Mouse (Mus musculus): Measurements from ENCODE around the gene Cfap299. TPM values are rescaled to one million over a fixed set of nuclear protein-coding genes. Genes with fewer than 3 reads are reported as not detected.

The Cfap299 gene
- polyA plus RNA-seq, 1 experiment from 2014 or later, result 2.7 TPM

GRCm38 (mm10) chr5:98807953-98808352 lies 478.8 kb downstream of the Cfap299 start:
- H3K9me3 ChIP-seq, result peaks cover 3% of the 10 kb centered on the region; the same call in 1 of the 2 replicates
- 31% methylated on average over 9 of the region's 9 CpGs for WGBS
- H3K4me1 ChIP-seq (replicated peaks), result 0 out of 2 replicates have a peak, but pooled peaks cover 5% of the 10 kb centered on the region
- no peak overlapping the region for H3K9ac ChIP-seq
- H3K4me2 ChIP-seq, result no peak overlapping the region
- no peaks in the 10 kb centered on the region for H3K27me3 ChIP-seq
- no peaks in the 10 kb centered on the region for H3K36me3 ChIP-seq
- H3K4me3 ChIP-seq, result no peak overlapping the region
- ATAC-seq (ENCODE audit: low FRiP score), result no peak
- no peak overlapping the region for H3K27ac ChIP-seq

- H3K9ac ChIP-seq, result no peak overlapping the region
- H3K4me1 ChIP-seq (replicated peaks), result 0 out of 2 replicates have a peak, but pooled peaks cover 5% of the 10 kb centered on the region
- WGBS, result 91% methylated on average over 1 of the region's 1 CpGs
- H3K4me3 ChIP-seq, result no peak overlapping the region
- no peak overlapping the region for H3K27ac ChIP-seq
- no peak overlapping the region for H3K4me2 ChIP-seq
- no peaks in the 10 kb centered on the region for H3K36me3 ChIP-seq
- H3K9me3 ChIP-seq, result peaks cover 5% of the 10 kb centered on the region; the same call in 1 of the 2 replicates
- no peak for ATAC-seq (ENCODE audit: low FRiP score)
- H3K27me3 ChIP-seq, result no peaks in the 10 kb centered on the region
Observed at GRCm38 (mm10) chr5:98812380-98812779, 483.3 kb downstream of the Cfap299 start.

GRCm38 (mm10) chr5:98815269-98815668 lies 486.2 kb downstream of the Cfap299 start:
- Histone ChIP-seq H3K27me3 (no peaks in the 10 kb centered on the region), H3K27ac (no peak overlapping the region), H3K9me3 (peaks cover 5% of the 10 kb centered on the region; the same call in 1 of the 2 replicates), H3K4me3 (no peak overlapping the region), H3K9ac (no peak overlapping the region), H3K4me1 (replicated peaks) (no peaks in the 10 kb centered on the region), H3K4me2 (no peak overlapping the region), H3K36me3 (no peaks in the 10 kb centered on the region)
- WGBS, result 82% methylated on average over 1 of the region's 1 CpGs
- no peak for ATAC-seq (ENCODE audit: low FRiP score)

- Histone ChIP-seq H3K9me3 (no peaks in the 10 kb centered on the region), H3K4me3 (no peak overlapping the region), H3K27me3 (no peaks in the 10 kb centered on the region), H3K9ac (no peak overlapping the region), H3K27ac (no peak overlapping the region), H3K4me2 (no peak overlapping the region), H3K36me3 (no peaks in the 10 kb centered on the region), H3K4me1 (replicated peaks) (no peaks in the 10 kb centered on the region)
- ATAC-seq (ENCODE audit: low FRiP score), result no peak
- 81% methylated on average over 9 of the region's 9 CpGs for WGBS
Observed at GRCm38 (mm10) chr5:98833760-98834159, 504.7 kb downstream of the Cfap299 start.

GRCm38 (mm10) chr5:98834300-98834699 lies 505.2 kb downstream of the Cfap299 start:
- no peaks in the 10 kb centered on the region for H3K36me3 ChIP-seq
- WGBS, result 79% methylated on average over 6 of the region's 6 CpGs
- no peaks in the 10 kb centered on the region for H3K27me3 ChIP-seq
- H3K4me2 ChIP-seq, result no peak overlapping the region
- H3K9ac ChIP-seq, result no peak overlapping the region
- H3K4me1 ChIP-seq (replicated peaks), result no peaks in the 10 kb centered on the region
- no peak overlapping the region for H3K4me3 ChIP-seq
- H3K9me3 ChIP-seq, result no peaks in the 10 kb centered on the region
- H3K27ac ChIP-seq, result no peak overlapping the region
- no peak for ATAC-seq (ENCODE audit: low FRiP score)

GRCm38 (mm10) chr5:98842600-98843310 lies 513.7 kb downstream of the Cfap299 start:
- H3K4me1 ChIP-seq (replicated peaks), result no peaks in the 10 kb centered on the region
- H3K36me3 ChIP-seq, result no peaks in the 10 kb centered on the region
- ATAC-seq (ENCODE audit: low FRiP score), result no peak
- 89% methylated on average over 7 of the region's 7 CpGs for WGBS
- no peak overlapping the region for H3K27ac ChIP-seq
- no peaks in the 10 kb centered on the region for H3K9me3 ChIP-seq
- no peak overlapping the region for H3K4me3 ChIP-seq
- no peak overlapping the region for H3K4me2 ChIP-seq
- H3K9ac ChIP-seq, result no peak overlapping the region
- no peaks in the 10 kb centered on the region for H3K27me3 ChIP-seq

GRCm38 (mm10) chr5:98844664-98845063 lies 515.6 kb downstream of the Cfap299 start:
- H3K4me2 ChIP-seq, result no peak overlapping the region
- H3K4me1 ChIP-seq (replicated peaks), result no peaks in the 10 kb centered on the region
- no peaks in the 10 kb centered on the region for H3K9me3 ChIP-seq
- no peak overlapping the region for H3K27ac ChIP-seq
- H3K4me3 ChIP-seq, result no peak overlapping the region
- ATAC-seq (ENCODE audit: low FRiP score), result no peak
- WGBS, result 85% methylated on average over 1 of the region's 1 CpGs
- H3K27me3 ChIP-seq, result no peaks in the 10 kb centered on the region
- H3K9ac ChIP-seq, result no peak overlapping the region
- no peaks in the 10 kb centered on the region for H3K36me3 ChIP-seq

MicroRNAs encoded within 50 kb of the gene (microRNA counts, 519-probe panel; counts per million panel counts)
- 51.3 counts per million for microRNA mmu-miR-703

Small RNA genes lying within 50 kb of the gene (microRNA-seq; reads per million reads assigned to microRNA genes)
- gene Mir703, result not detected

Other genes with a start within 250 kb of the Cfap299 start
- gene Prdm8, start 162.1 kb upstream of the Cfap299 start, polyA plus RNA-seq (2015; fragmentation: Nextera tagmentation; extraction: Ambion mirVana), result 2.4 and 2.5 TPM in 2 replicates
- 0.71 and 1.5 TPM in 2 replicates for gene Fgf5, start 75.1 kb upstream of the Cfap299 start, polyA plus RNA-seq (2015; fragmentation: Nextera tagmentation; extraction: Ambion mirVana)
- gene Gm11111, start 223.4 kb downstream of the Cfap299 start, polyA plus RNA-seq (2015; fragmentation: Nextera tagmentation; extraction: Ambion mirVana), result not detected in 2 replicates

Data from hindbrain, embryonic 13.5 days (tissue).